In genomic region chr16:14159746-14160131, GRCm38 (mm10) we compare ENCODE assay signal across 8 mouse cellular contexts. TPM values are rescaled to one million over a fixed set of nuclear protein-coding genes. Genes with fewer than 3 reads are reported as not detected.
DNase-seq lines count a peak whose midpoint lies in the region; ATAC-seq and TF ChIP-seq lines count a peak whose summit lies in the region.

No protein-coding gene starts in this region.

- CTCF ChIA-PET in Patski (lab: Charles Lee), result no interaction called here

- H3K36me3 ChIP-seq in forebrain, embryonic 16.5 days (ENCODE audit: control insufficient read depth, insufficient read depth), result no peaks in the 10 kb centered on the region
- no peaks in the 10 kb centered on the region for H3K36me3 ChIP-seq in hindbrain, embryonic 12.5 days

- ATAC-seq in Patski, result no peak
- peak; percentile 18 for ATAC-seq in forebrain, embryonic 16.5 days
- peak; percentile 26; the same call in 1 of the 2 replicates for ATAC-seq in hindbrain, embryonic 12.5 days (ENCODE audit: low FRiP score)

- H3K9me3 ChIP-seq in forebrain, embryonic 16.5 days (ENCODE audit: control insufficient read depth, low read length), result no peaks in the 10 kb centered on the region
- no peaks in the 10 kb centered on the region for H3K9me3 ChIP-seq in hindbrain, embryonic 12.5 days (replicated peaks)

- under 1% methylated on average over 10 of the region's 10 CpGs for WGBS in forebrain, embryonic 16.5 days
- WGBS in hindbrain, embryonic 12.5 days, result 1% methylated on average over 10 of the region's 10 CpGs

- peak overlapping the region; percentile 98 for H3K27ac ChIP-seq in forebrain, embryonic 16.5 days (ENCODE audit: low read length)
- H3K27ac ChIP-seq in hindbrain, embryonic 12.5 days, result peak overlapping the region; percentile 96

- DNase-seq in Patski (ENCODE audit: low read depth, low spot score), result peak; percentile 34
- DNase-seq in cerebellum, adult 18-20 months, result peak; percentile 84 to 85
- peak; percentile 72 to 86 for DNase-seq in layer of hippocampus, postnatal 14 days (ENCODE audit: low spot score in 2 of 2)
- peak; percentile 92 for DNase-seq in lung, postnatal 36 days
- DNase-seq in retina, postnatal 7 days (ENCODE audit: low read depth, low spot score), result peak; percentile 57
- DNase-seq in urinary bladder, postnatal 36 days (ENCODE audit: low spot score in 2 of 2), result peak; percentile 52 to 64

- POLR2A ChIA-PET in Patski (lab: Charles Lee), result no interaction called here

- H3K4me1 ChIP-seq in forebrain, embryonic 16.5 days (replicated peaks; ENCODE audit: control insufficient read depth, insufficient read depth, low read length), result peaks cover 22% of the 10 kb centered on the region
- H3K4me1 ChIP-seq in hindbrain, embryonic 12.5 days, result peaks cover 31% of the 10 kb centered on the region

- H3K4me3 ChIP-seq in forebrain, embryonic 16.5 days (replicated peaks; ENCODE audit: low read length), result peak overlapping the region; percentile 88
- H3K4me3 ChIP-seq in hindbrain, embryonic 12.5 days, result peak overlapping the region; percentile 78

- in situ Hi-C loops in Patski (cut with MboI; ENCODE audit: low pct_unique_long_range_greater_than_20kb), result no loop called here

- TF ChIP-seq CTCF in Patski (IDR thresholded peaks at IDR 0.05), result no peak

- peak overlapping the region; percentile 76 for H3K9ac ChIP-seq in forebrain, embryonic 16.5 days (replicated peaks; ENCODE audit: low read depth, low read length)
- peak overlapping the region; percentile 64 for H3K9ac ChIP-seq in hindbrain, embryonic 12.5 days

- H3K4me2 ChIP-seq in forebrain, embryonic 16.5 days (ENCODE audit: low read length), result peak overlapping the region; percentile 67
- H3K4me2 ChIP-seq in hindbrain, embryonic 12.5 days (replicated peaks), result peak overlapping the region; percentile 51

- H3K27me3 ChIP-seq in Patski, result no peaks in the 10 kb centered on the region
- H3K27me3 ChIP-seq in forebrain, embryonic 16.5 days (replicated peaks; ENCODE audit: control insufficient read depth, insufficient read depth, low read length), result no peaks in the 10 kb centered on the region
- H3K27me3 ChIP-seq in hindbrain, embryonic 12.5 days, result no peaks in the 10 kb centered on the region

RNA-seq across cellular contexts. Expression of gene Nde1, which starts 3.3 kb away (rescaled TPM):
- 81.0 TPM for polyA plus RNA-seq in Patski (2021)
- 50.6 and 61.3 TPM in 2 replicates for polyA plus RNA-seq in forebrain, embryonic 16.5 days (2015; fragmentation: Nextera tagmentation; extraction: Ambion mirVana)
- polyA plus RNA-seq in hindbrain, embryonic 12.5 days (2016; fragmentation: Nextera tagmentation; extraction: Ambion mirVana), result 96.3 and 102 TPM in 2 replicates
- 10 to 100 TPM; 30.8 to 40.1 TPM for total RNA-seq in layer of hippocampus, postnatal 14 days (2021)

RNA-seq across cellular contexts. Expression of gene Marf1, which starts 3.4 kb away (rescaled TPM):
- polyA plus RNA-seq in Patski (2021), result 23.4 TPM
- 17.3 and 21.9 TPM in 2 replicates for polyA plus RNA-seq in forebrain, embryonic 16.5 days (2015; fragmentation: Nextera tagmentation; extraction: Ambion mirVana)
- polyA plus RNA-seq in hindbrain, embryonic 12.5 days (2016; fragmentation: Nextera tagmentation; extraction: Ambion mirVana), result 16.2 and 17.5 TPM in 2 replicates
- total RNA-seq in layer of hippocampus, postnatal 14 days (2021), result 10 to 100 TPM; 58.0 to 62.1 TPM

Comparison
In these comparisons a context has a peak if more than half of its experiments do, and no peak if none do; other contexts are left out.
1. DNase-seq: peak in every context shown above with its lines; median percentile 92 in lung, postnatal 36 days; 84 in cerebellum, adult 18-20 months; 79 in layer of hippocampus, postnatal 14 days; 58 in urinary bladder, postnatal 36 days; 57 in retina, postnatal 7 days; 34 in Patski.